Mouse (Mus musculus) adrenal gland (tissue): ENCODE measurements around the gene Slc23a3.

Experiments used
- intact Hi-C: fragments of 180-260 bp; cut with DNase I; formaldehyde crosslinking; loops from one replicate; pipeline ENCODE4 v1.15.1; 2025

Gene Slc23a3

GRCm38 (mm10) chr1:75140601-75141190 lies 7.0 kb upstream of the Slc23a3 start:
- intact Hi-C loops, result no loop called here

- intact Hi-C loops, result no loop called here
Observed at GRCm38 (mm10) chr1:75138448-75138847, 4.8 kb upstream of the Slc23a3 start.

- intact Hi-C loops, result no loop called here
Observed at GRCm38 (mm10) chr1:75136730-75137129, 3.0 kb upstream of the Slc23a3 start.

GRCm38 (mm10) chr1:75136293-75136692 lies 2.6 kb upstream of the Slc23a3 start:
- intact Hi-C loops, result no loop called here

- intact Hi-C loops, result no loop called here
Observed at GRCm38 (mm10) chr1:75128641-75129040, 5.0 kb downstream of the Slc23a3 start.

GRCm38 (mm10) chr1:75125418-75125817 lies 8.3 kb downstream of the Slc23a3 start:
- intact Hi-C loops, result no loop called here

GRCm38 (mm10) chr1:75124346-75125321 lies 9.1 kb downstream of the Slc23a3 start, which contains the start of gene Nhej1:
Nhej1 (minus strand) TSS chr1:75125200.
- intact Hi-C loops, result no loop called here

- intact Hi-C loops, result no loop called here
Observed at GRCm38 (mm10) chr1:75122211-75122610, 11.5 kb downstream of the Slc23a3 start.
